Mouse (Mus musculus) heart, embryonic 16.5 days (tissue): Measurements from ENCODE around the gene Ppp1r1a. TPM values are rescaled to one million over a fixed set of nuclear protein-coding genes. Genes with fewer than 3 reads are reported as not detected.

Source experiments
- ATAC-seq: fragments of 200-750 bp; cut with Nextera tagmentation; replicated peaks from 2 replicates; pipeline ENCODE4 v1.8.0; 2017; ENCODE audit warnings: moderate number of reproducible peaks; ENCODE audit not compliant: insufficient read depth, low FRiP score; ENCODE audit errors: extremely low read depth
- H3K27ac ChIP-seq: fragments of 300-500 bp; sonication (generic); 2 replicates; pipeline ENCODE4 v1.5.1; 2014; ENCODE audit warnings: mild to moderate bottlenecking, low read length, control low read depth, moderate library complexity
- H3K27me3 ChIP-seq: fragments of 300-500 bp; sonication (generic); 2 replicates; pipeline ENCODE4 v1.6.1; 2014; ENCODE audit warnings: low read length, mixed read lengths; ENCODE audit not compliant: control insufficient read depth, insufficient read depth
- H3K36me3 ChIP-seq: fragments of 300-500 bp; sonication (generic); 2 replicates; pipeline ENCODE4 v1.6.1; 2014; ENCODE audit not compliant: control insufficient read depth, insufficient read depth
- H3K4me1 ChIP-seq: fragments of 300-500 bp; sonication (generic); 2 replicates; pipeline ENCODE4 v1.6.1; 2014; ENCODE audit warnings: low read length, mixed read lengths; ENCODE audit not compliant: control insufficient read depth, insufficient read depth
- H3K4me2 ChIP-seq: fragments of 300-500 bp; sonication (generic); 2 replicates; pipeline ENCODE4 v1.6.1; 2014; ENCODE audit warnings: low read depth, mild to moderate bottlenecking, control low read depth, low read length
- H3K4me3 ChIP-seq: fragments of 300-500 bp; sonication (generic); 2 replicates; pipeline ENCODE4 v1.5.1; 2014; ENCODE audit warnings: mild to moderate bottlenecking, control low read depth, low read length
- H3K9ac ChIP-seq: fragments of 300-500 bp; sonication (generic); 2 replicates; pipeline ENCODE4 v1.6.1; 2014; ENCODE audit warnings: low read length, control low read depth
- H3K9me3 ChIP-seq: fragments of 300-500 bp; sonication (generic); replicated peaks from 2 replicates; pipeline ENCODE4 v1.6.1; 2016; ENCODE audit warnings: low read length; ENCODE audit not compliant: control insufficient read depth
- WGBS: fragments of 180-500 bp; shearing (Covaris S2); extraction: QIAGEN DNeasy Blood & Tissue Kit; methylation state at CpG from one replicate; pipeline ENCODE4 v1.1.7; 2014; 5-methylcytosine and 5-hydroxymethylcytosine counted together
- polyA plus RNA-seq: library from polyadenylated mRNA; unstranded; fragments of >200 nt; fragmentation: Nextera tagmentation; extraction: Ambion mirVana; gene quantifications from 2 replicates; pipeline ENCODE4 v1.2.1, GENCODE M21; 2015

The Ppp1r1a gene
- polyA plus RNA-seq = 52.7 and 58.6 TPM in 2 replicates

DNA sequence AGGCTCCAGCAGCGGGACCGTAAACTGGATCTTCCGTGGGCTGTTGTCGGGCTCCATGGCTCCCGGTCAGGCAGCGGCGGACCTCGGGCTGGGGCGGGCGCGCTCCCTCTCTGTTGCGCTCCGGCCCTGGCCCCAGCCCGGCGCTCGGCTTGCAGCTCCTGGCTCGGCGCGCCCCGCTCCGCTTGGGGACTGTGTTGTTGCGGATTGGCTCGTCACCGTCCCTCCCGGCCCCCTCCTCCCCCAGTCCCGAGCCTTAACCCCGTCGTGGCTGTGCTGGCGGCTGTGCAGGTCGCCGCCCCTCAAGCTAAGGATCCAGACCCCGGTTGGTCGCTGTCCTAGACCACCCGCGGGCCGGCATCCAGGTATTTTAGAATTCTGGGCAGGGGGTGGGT lies at the start of gene Ppp1r1a:
Gene Ppp1r1a, minus strand, starts transcription at position 182 of the 392 bp plus-strand sequence.
- Histone ChIP-seq H3K4me3 (peak within 1 kb of the TSS; percentile 61), H3K36me3 (no peaks in the 10 kb centered on the region), H3K4me2 (peak within 1 kb of the TSS; percentile 77), H3K27me3 (peaks cover 9% of the 10 kb centered on the region), H3K9ac (peak within 1 kb of the TSS; percentile 73), H3K4me1 (peaks cover 7% of the 10 kb centered on the region), H3K9me3 (no peaks in the 10 kb centered on the region), H3K27ac (peak within 1 kb of the TSS; percentile 85)
- ATAC-seq = peak; percentile 81
- under 1% methylated on average over 33 of the region's 36 CpGs for WGBS

DNA sequence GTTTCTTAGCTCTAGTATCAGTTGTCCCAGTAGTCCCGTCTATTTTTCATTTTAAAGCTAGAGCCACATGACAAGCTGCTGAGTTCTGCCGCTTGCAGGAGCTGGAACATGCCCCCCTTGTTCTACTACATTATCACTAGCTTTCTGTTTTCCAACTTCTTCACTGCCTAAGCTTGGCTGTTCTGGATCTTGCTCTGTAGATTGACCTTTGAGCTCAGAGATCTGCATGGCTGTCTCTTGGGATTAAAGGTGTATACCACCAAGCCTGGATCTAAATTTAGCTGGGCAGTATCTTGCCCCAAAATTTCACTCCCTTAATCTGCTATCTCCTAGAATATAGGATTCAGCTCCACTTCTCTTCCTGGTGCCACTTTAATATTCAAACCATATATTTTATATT lies 48.1 kb upstream of the Ppp1r1a start:
- Histone ChIP-seq H3K4me2 (no peak overlapping the region), H3K36me3 (no peaks in the 10 kb centered on the region), H3K9me3 (no peaks in the 10 kb centered on the region), H3K27ac (no peak overlapping the region), H3K9ac (no peak overlapping the region), H3K4me3 (no peak overlapping the region), H3K27me3 (no peaks in the 10 kb centered on the region), H3K4me1 (peaks cover 2% of the 10 kb centered on the region)
- WGBS = 63% methylated on average over 2 of the region's 2 CpGs
- ATAC-seq = no peak

DNA sequence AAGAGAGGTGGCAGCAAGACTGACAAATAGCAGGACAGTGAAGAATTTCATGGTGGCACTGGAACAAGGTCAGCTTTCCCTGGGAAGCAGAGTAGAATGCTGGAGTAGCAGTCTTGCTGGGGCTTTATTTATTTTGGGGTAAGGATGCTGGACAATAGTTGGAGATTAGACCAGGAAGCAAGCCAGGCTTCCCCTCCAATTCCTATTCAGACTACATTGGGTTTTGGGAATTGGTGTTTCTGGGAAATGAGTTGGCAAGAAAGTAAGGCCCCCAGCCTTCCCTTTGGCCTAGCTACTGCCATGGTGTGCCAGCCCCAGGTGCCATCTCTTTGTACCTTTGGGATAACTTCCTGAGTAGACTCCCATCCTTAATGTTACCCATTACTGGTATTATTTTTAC lies 27.2 kb upstream of the Ppp1r1a start, which contains the start of gene Glycam1:
Gene Glycam1, minus strand, starts transcription at position 101 of the 400 bp plus-strand sequence.
- Histone ChIP-seq H3K9me3 (no peaks in the 10 kb centered on the region), H3K4me1 (no peaks in the 10 kb centered on the region)
- ATAC-seq = no peak

DNA sequence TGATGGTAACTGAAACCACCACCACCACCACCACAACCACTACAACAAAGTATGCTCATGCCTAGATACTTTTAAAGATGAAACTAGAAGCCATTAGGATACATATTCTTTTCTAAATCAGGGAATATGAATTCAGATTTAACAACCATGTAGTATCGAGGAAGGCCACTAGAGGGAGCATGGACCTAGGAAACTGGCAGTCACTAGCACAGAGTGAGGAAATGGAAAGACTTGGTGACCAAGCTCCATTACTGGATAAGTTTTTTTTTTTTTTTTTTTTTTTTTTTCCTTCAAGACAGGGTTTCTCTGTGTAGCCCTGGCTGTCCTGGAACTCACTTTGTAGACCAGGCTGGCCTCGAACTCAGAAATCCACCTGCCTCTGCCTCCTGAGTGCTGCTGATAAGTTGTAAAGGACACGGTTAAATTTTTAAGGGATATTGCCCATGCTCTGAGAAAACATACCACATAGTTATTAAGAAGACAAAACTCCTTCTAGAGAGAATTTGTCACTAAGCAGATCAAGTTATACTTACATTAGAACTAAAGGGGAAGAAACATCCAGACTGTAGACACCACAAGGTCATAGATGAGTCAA lies 14.4 kb upstream of the Ppp1r1a start:
- no peaks in the 10 kb centered on the region for H3K27me3 ChIP-seq
- H3K4me2 ChIP-seq = no peak overlapping the region
- no peak overlapping the region for H3K9ac ChIP-seq
- no peaks in the 10 kb centered on the region for H3K36me3 ChIP-seq
- no peaks in the 10 kb centered on the region for H3K9me3 ChIP-seq
- no peak; the same call in 1 of the 2 replicates for ATAC-seq
- WGBS = 43% methylated on average over 3 of the region's 3 CpGs
- no peak overlapping the region for H3K27ac ChIP-seq
- no peaks in the 10 kb centered on the region for H3K4me1 ChIP-seq
- no peak overlapping the region for H3K4me3 ChIP-seq

More for the DNA sequence above, 27.2 kb upstream of the Ppp1r1a start, which contains the start of gene Glycam1:
- no peak within 1 kb of the TSS for H3K4me2 ChIP-seq
- H3K27ac ChIP-seq = no peak within 1 kb of the TSS
- no peak within 1 kb of the TSS for H3K9ac ChIP-seq
- H3K36me3 ChIP-seq = no peaks in the 10 kb centered on the region
- no peak within 1 kb of the TSS for H3K4me3 ChIP-seq
- no peaks in the 10 kb centered on the region for H3K27me3 ChIP-seq

DNA sequence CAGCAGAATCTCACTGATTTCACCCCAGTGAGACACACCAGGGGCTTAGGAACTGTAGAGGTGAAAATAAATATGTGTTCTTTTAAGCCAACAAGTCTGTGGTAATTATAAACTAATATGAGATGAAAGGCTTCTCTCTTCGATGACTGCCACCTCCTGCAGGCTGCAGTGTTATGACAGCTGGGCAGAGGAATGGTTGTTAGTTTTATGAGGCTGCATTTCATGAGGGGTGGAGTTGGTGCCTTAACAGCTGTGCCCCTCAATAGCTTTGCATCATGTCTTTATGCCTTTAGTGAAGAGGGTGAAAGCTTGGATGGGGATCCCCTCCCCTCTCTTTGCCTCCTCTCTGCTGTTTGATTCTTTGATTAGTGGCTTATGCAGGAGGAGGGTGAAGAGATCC lies 13.2 kb upstream of the Ppp1r1a start:
- Histone ChIP-seq H3K9me3 (no peaks in the 10 kb centered on the region), H3K4me2 (no peak overlapping the region), H3K36me3 (no peaks in the 10 kb centered on the region), H3K9ac (no peak overlapping the region), H3K27ac (no peak overlapping the region), H3K4me3 (no peak overlapping the region), H3K27me3 (no peaks in the 10 kb centered on the region), H3K4me1 (no peaks in the 10 kb centered on the region)
- 22% methylated on average over 1 of the region's 1 CpGs for WGBS
- ATAC-seq = no peak

DNA sequence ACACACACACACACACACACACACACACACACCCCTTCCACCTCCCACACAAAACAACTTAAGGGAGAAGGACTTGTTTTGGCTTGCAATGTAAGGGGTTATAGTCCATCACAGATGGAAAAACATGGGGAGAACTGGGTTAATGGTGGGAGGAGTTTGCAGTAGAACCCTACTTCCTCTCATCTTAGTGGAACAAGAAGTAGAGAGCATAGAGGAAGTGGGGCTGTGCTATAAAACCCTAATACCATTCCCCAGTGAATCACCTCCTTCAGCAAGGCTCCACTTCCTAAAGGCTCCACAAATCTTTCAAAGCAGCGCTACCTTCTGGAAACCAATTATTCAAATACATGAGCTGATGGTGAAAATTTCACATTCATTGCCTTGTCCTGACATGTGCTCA lies 11.7 kb upstream of the Ppp1r1a start:
- Histone ChIP-seq H3K4me1 (no peaks in the 10 kb centered on the region), H3K9me3 (no peaks in the 10 kb centered on the region), H3K4me3 (no peak overlapping the region), H3K27me3 (no peaks in the 10 kb centered on the region), H3K36me3 (no peaks in the 10 kb centered on the region), H3K9ac (no peak overlapping the region), H3K4me2 (no peak overlapping the region), H3K27ac (no peak overlapping the region)
- no peak for ATAC-seq
- WGBS = 81% methylated on average over 1 of the region's 1 CpGs

DNA sequence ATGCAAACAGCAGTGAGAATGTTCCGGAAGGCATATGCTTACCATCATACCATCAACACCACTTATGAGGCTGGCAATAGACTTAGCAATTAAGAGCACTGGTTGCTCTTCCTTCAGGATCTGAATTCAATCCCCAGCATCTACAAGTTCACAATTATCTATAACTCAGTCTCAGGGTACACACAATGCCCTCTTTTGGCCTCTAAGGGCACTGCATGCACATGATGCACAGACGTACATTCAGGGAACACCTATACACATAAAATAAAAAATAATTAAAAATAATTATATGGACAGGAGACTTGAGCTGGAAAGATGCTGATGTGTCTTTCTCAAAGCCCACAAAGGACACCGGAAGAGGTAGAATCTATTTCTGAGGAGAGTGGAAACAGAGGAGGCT lies 10.2 kb upstream of the Ppp1r1a start:
- H3K4me3 ChIP-seq = no peak overlapping the region
- H3K27me3 ChIP-seq = no peaks in the 10 kb centered on the region
- no peaks in the 10 kb centered on the region for H3K36me3 ChIP-seq
- no peak overlapping the region for H3K4me2 ChIP-seq
- no peaks in the 10 kb centered on the region for H3K9me3 ChIP-seq
- no peak overlapping the region for H3K27ac ChIP-seq
- ATAC-seq = no peak
- H3K9ac ChIP-seq = no peak overlapping the region
- no peaks in the 10 kb centered on the region for H3K4me1 ChIP-seq
- 73% methylated on average over 3 of the region's 3 CpGs for WGBS

DNA sequence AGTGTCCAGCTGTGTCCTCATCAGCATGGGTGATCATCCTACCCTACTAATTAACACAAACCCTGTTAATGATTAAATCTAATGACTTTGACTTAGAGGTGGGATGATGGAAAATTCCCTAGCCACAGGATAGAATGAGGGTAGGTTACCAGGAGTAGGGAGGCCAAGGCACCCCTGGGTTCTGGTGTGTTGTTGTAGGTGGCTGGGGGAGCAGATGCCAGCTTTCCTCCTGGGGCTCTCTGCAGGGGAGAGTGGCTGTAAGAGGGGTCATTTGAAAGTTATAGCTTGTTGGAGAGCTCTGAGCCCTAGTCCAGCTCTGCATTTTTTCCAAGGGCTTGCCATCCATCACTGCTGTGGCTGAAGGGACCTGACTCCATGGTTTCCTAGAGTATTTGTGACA lies 4.7 kb upstream of the Ppp1r1a start:
- H3K4me1 ChIP-seq = no peaks in the 10 kb centered on the region; the same call in 1 of the 2 replicates
- H3K36me3 ChIP-seq = no peaks in the 10 kb centered on the region
- H3K27ac ChIP-seq = no peak overlapping the region
- H3K9ac ChIP-seq = no peak overlapping the region
- H3K27me3 ChIP-seq = peaks cover 7% of the 10 kb centered on the region; the same call in 1 of the 2 replicates
- no peak overlapping the region for H3K4me2 ChIP-seq
- ATAC-seq = no peak
- H3K4me3 ChIP-seq = no peak overlapping the region
- no peaks in the 10 kb centered on the region for H3K9me3 ChIP-seq

DNA sequence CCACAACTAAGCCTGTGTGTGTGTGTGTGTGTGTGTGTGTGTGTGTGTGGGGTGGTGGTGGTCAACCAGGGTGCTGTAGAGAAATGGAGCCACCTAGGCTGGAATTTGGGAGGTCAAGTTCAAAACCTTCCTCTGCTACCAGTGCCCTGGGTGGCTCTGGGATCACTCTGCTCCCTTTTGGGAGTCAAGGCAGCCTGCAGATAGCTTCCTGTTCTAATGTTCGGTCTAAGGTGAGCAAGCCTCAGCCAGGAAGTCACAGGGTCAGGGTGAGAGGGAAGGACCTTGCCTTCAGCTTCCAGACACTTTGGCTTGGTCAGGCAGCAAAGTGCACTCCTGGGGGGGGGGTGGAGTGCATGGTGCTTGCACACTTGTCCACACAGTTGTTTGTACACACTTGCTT lies 2.8 kb upstream of the Ppp1r1a start:
- Histone ChIP-seq H3K4me3 (no peak overlapping the region), H3K27me3 (peaks cover 7% of the 10 kb centered on the region; the same call in 1 of the 2 replicates), H3K4me1 (peaks cover 7% of the 10 kb centered on the region), H3K36me3 (no peaks in the 10 kb centered on the region), H3K4me2 (no peak overlapping the region), H3K9ac (no peak overlapping the region), H3K27ac (no peak overlapping the region), H3K9me3 (no peaks in the 10 kb centered on the region)
- 73% methylated on average over 1 of the region's 1 CpGs for WGBS
- no peak for ATAC-seq
